19 mouse cellular contexts compared by ENCODE assay signal in the genomic region with DNA sequence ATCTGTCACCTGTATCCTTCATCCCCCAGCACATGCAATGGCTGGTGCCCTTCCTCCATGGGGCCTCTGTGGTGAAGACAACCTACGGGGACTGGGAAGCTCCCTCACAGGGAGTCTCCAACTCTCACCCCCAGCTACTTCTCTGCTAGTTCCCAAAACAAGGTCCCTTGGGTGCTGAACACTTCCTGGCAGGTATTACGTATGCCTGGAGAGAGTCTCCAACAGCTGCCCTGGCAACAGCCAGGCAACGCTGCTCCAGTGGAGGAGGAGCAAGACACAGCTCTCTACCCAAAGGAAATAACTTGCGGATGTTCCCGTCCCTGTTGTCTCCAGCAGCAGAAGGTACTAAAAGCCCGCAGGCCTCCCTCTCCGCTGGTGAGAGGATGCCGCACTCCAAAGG.
DNase-seq lines count a peak whose midpoint lies in the region; ATAC-seq and TF ChIP-seq lines count a peak whose summit lies in the region.
"Had no signal": no experiment of that assay in that cellular context is flagged by ENCODE, and none has a peak within 500 bp of the region (broad histone marks: within the 10 kb centered on the region; RNA-seq: fewer than 3 reads in every experiment).

No protein-coding gene starts in this region.

- TF ChIP-seq CTCF in layer of hippocampus, adult 2 months (conservative IDR thresholded peaks at IDR 0.05): no peak

- 78% methylated on average over 8 of the region's 8 CpGs for WGBS in midbrain, embryonic 16.5 days

- peak overlapping the region; percentile 32; the same call in 1 of the 2 replicates for H3K27ac ChIP-seq in layer of hippocampus, adult 2 months
- no peak overlapping the region for H3K27ac ChIP-seq in midbrain, embryonic 16.5 days (ENCODE audit: low read length)
- H3K27ac ChIP-seq: embryonic facial prominence, embryonic 12.5 days; forebrain, embryonic 13.5 days; hindbrain, embryonic 15.5 days had no signal

- H3K9me3 ChIP-seq in midbrain, embryonic 16.5 days (replicated peaks; ENCODE audit: control insufficient read depth, low read length, poor library complexity, severe bottlenecking): no peaks in the 10 kb centered on the region
- H3K9me3 ChIP-seq: embryonic facial prominence, embryonic 12.5 days; forebrain, embryonic 13.5 days; hindbrain, embryonic 15.5 days had no signal

- H3K4me1 ChIP-seq in midbrain, embryonic 16.5 days (ENCODE audit: control insufficient read depth, insufficient read depth, low read length): peaks cover under 1% of the 10 kb centered on the region; the same call in 1 of the 2 replicates
- H3K4me1 ChIP-seq: forebrain, embryonic 13.5 days had no signal

- no peaks in the 10 kb centered on the region for H3K36me3 ChIP-seq in midbrain, embryonic 16.5 days (ENCODE audit: control insufficient read depth, insufficient read depth, low read length)
- H3K36me3 ChIP-seq: embryonic facial prominence, embryonic 12.5 days; hindbrain, embryonic 15.5 days had no signal

- H3K27me3 ChIP-seq in midbrain, embryonic 16.5 days (ENCODE audit: control insufficient read depth, insufficient read depth, low read depth, low read length): no peaks in the 10 kb centered on the region
- H3K27me3 ChIP-seq: embryonic facial prominence, embryonic 12.5 days; forebrain, embryonic 13.5 days; hindbrain, embryonic 15.5 days had no signal

- DNase-seq in frontal cortex, adult 2 months (ENCODE audit: extremely low spot score in 1 of 2, low spot score in 1 of 2): no peak
- DNase-seq in layer of hippocampus, adult 2 months (ENCODE audit: low spot score in 2 of 2): no peak
- DNase-seq in layer of hippocampus, postnatal 14 days (ENCODE audit: low spot score in 2 of 2): no peak
- DNase-seq in gastrocnemius, postnatal 25 days: peak; percentile 52
- no peak for DNase-seq in kidney, postnatal 4 days
- DNase-seq: adrenal gland, adult 2 months; adrenal gland, postnatal 25 days; cerebellum, adult 18-20 months; cerebellum, postnatal 14 days; embryo, embryonic 11 days; forebrain, postnatal 0 days; heart, postnatal 10 days; kidney, adult 2 months had no signal

- H3K9ac ChIP-seq in midbrain, embryonic 16.5 days (ENCODE audit: low read depth, low read length): no peak overlapping the region
- H3K9ac ChIP-seq: embryonic facial prominence, embryonic 12.5 days; forebrain, embryonic 13.5 days; forebrain, postnatal 0 days; hindbrain, embryonic 15.5 days had no signal

- no peak overlapping the region for H3K4me3 ChIP-seq in layer of hippocampus, adult 2 months
- H3K4me3 ChIP-seq in midbrain, embryonic 16.5 days (ENCODE audit: low read depth, low read length): no peak overlapping the region
- H3K4me3 ChIP-seq: embryonic facial prominence, embryonic 12.5 days; forebrain, embryonic 13.5 days; hindbrain, embryonic 15.5 days had no signal

- peak; percentile 72; the same call in 1 of the 2 replicates for ATAC-seq in frontal cortex, adult (ENCODE audit: low TSS enrichment)
- ATAC-seq in midbrain, embryonic 16.5 days: no peak
- ATAC-seq: forebrain, embryonic 13.5 days; forebrain, postnatal 0 days; intestine, embryonic 16.5 days had no signal

- no peak overlapping the region for H3K4me2 ChIP-seq in midbrain, embryonic 16.5 days (ENCODE audit: low read length)
- H3K4me2 ChIP-seq: embryonic facial prominence, embryonic 12.5 days; forebrain, embryonic 13.5 days; hindbrain, embryonic 15.5 days had no signal
